Mouse (Mus musculus): ENCODE data around the gene Gmppa. TPM values are rescaled to one million over a fixed set of nuclear protein-coding genes. Genes with fewer than 3 reads are reported as not detected.

Gmppa gene
- total RNA-seq, 2 experiments from 2014 or later, result 67.1 to 70.4 TPM

- DNase-seq (ENCODE audit: low spot score in 2 of 2), result no peak
These were observed 12.8 kb upstream of the Gmppa start for GRCm38 (mm10) chr1:75422823-75423471.

- no peak for DNase-seq (ENCODE audit: low spot score in 2 of 2)
These were observed 11.8 kb upstream of the Gmppa start for GRCm38 (mm10) chr1:75423780-75424390.

- DNase-seq (ENCODE audit: low spot score in 2 of 2), result peak; percentile 52 to 62
These were observed 9.8 kb upstream of the Gmppa start for GRCm38 (mm10) chr1:75425796-75426471.

GRCm38 (mm10) chr1:75438782-75439181 is 3.1 kb downstream of the Gmppa start:
- no peak for DNase-seq (ENCODE audit: low spot score in 2 of 2)

- DNase-seq (ENCODE audit: low spot score in 2 of 2), result no peak
These were observed 4.9 kb downstream of the Gmppa start for GRCm38 (mm10) chr1:75440661-75441060.

- DNase-seq (ENCODE audit: low spot score in 2 of 2), result no peak
These were observed 5.8 kb downstream of the Gmppa start for GRCm38 (mm10) chr1:75441471-75441996.

GRCm38 (mm10) chr1:75442171-75442570 is 6.4 kb downstream of the Gmppa start:
- DNase-seq (ENCODE audit: low spot score in 2 of 2), result no peak

- DNase-seq (ENCODE audit: low spot score in 2 of 2), result no peak
These were observed 7.1 kb downstream of the Gmppa start for GRCm38 (mm10) chr1:75442811-75443210.

- no peak for DNase-seq (ENCODE audit: low spot score in 2 of 2)
These were observed 7.7 kb downstream of the Gmppa start for GRCm38 (mm10) chr1:75443247-75444024.

- DNase-seq (ENCODE audit: low spot score in 2 of 2), result no peak
These were observed 8.5 kb downstream of the Gmppa start for GRCm38 (mm10) chr1:75444208-75444607.

- peak; percentile 45 to 75 for DNase-seq (ENCODE audit: low spot score in 2 of 2)
These were observed 9.5 kb downstream of the Gmppa start for GRCm38 (mm10) chr1:75445141-75445701.

GRCm38 (mm10) chr1:75445751-75446611 is 10.3 kb downstream of the Gmppa start:
- DNase-seq (ENCODE audit: low spot score in 2 of 2), result peak; percentile 75 to 78

- no peak for DNase-seq (ENCODE audit: low spot score in 2 of 2)
These were observed 10.9 kb downstream of the Gmppa start for GRCm38 (mm10) chr1:75446656-75447055.

GRCm38 (mm10) chr1:75447265-75448051 is 11.7 kb downstream of the Gmppa start:
- no peak for DNase-seq (ENCODE audit: low spot score in 2 of 2)

GRCm38 (mm10) chr1:75448052-75448431 is 12.3 kb downstream of the Gmppa start:
- no peak for DNase-seq (ENCODE audit: low spot score in 2 of 2)

- DNase-seq (ENCODE audit: low spot score in 2 of 2), result no peak
These were observed 13.2 kb downstream of the Gmppa start for GRCm38 (mm10) chr1:75448937-75449336.

GRCm38 (mm10) chr1:75449377-75450135 is 13.8 kb downstream of the Gmppa start:
- no peak for DNase-seq (ENCODE audit: low spot score in 2 of 2)

GRCm38 (mm10) chr1:75450314-75451005 is 14.7 kb downstream of the Gmppa start, which contains the start of gene Asic4:
Gene Asic4, plus strand, starts transcription at chr1:75450436.
- DNase-seq (ENCODE audit: low spot score in 2 of 2), result no peak

All from left cerebral cortex, adult 18-20 months (tissue).